Mouse (Mus musculus) stomach, embryonic 16.5 days (tissue): ENCODE measurements around the gene Ube2t. TPM values are rescaled to one million over a fixed set of nuclear protein-coding genes. Genes with fewer than 3 reads are reported as not detected.

Experiments
- ATAC-seq: fragments of 200-750 bp; cut with Nextera tagmentation; 2 replicates; pipeline ENCODE4 v1.8.0; 2017; ENCODE audit warnings: moderate number of reproducible peaks, moderate TSS enrichment; ENCODE audit not compliant: insufficient read depth, low FRiP score
- H3K27ac ChIP-seq: fragments of 300-500 bp; sonication (generic); 2 replicates; pipeline ENCODE4 v1.5.1; 2014; ENCODE audit warnings: low read length
- H3K27me3 ChIP-seq: fragments of 300-500 bp; sonication (generic); 2 replicates; pipeline ENCODE4 v1.6.1; 2014; ENCODE audit warnings: low read length, control low read depth, mixed read lengths; ENCODE audit not compliant: control insufficient read depth, insufficient read depth
- H3K36me3 ChIP-seq: fragments of 300-500 bp; sonication (generic); 2 replicates; pipeline ENCODE4 v1.6.1; 2014; ENCODE audit warnings: low read length; ENCODE audit not compliant: control insufficient read depth, insufficient read depth
- H3K4me1 ChIP-seq: fragments of 300-500 bp; sonication (generic); 2 replicates; pipeline ENCODE4 v1.6.1; 2014; ENCODE audit warnings: low read length, control low read depth, mixed read lengths; ENCODE audit not compliant: control insufficient read depth, insufficient read depth
- H3K4me2 ChIP-seq: fragments of 300-500 bp; sonication (generic); 2 replicates; pipeline ENCODE4 v1.6.1; 2014; ENCODE audit warnings: low read depth, low read length, mixed read lengths
- H3K4me3 ChIP-seq: fragments of 300-500 bp; sonication (generic); replicated peaks from 2 replicates; pipeline ENCODE4 v1.5.1; 2014; ENCODE audit warnings: mild to moderate bottlenecking, low read length
- H3K9ac ChIP-seq: fragments of 300-500 bp; sonication (generic); 2 replicates; pipeline ENCODE4 v1.6.1; 2014; ENCODE audit warnings: low read length
- H3K9me3 ChIP-seq: fragments of 300-500 bp; sonication (generic); replicated peaks from 2 replicates; pipeline ENCODE4 v1.6.1; 2016; ENCODE audit warnings: low read length, control low read depth; ENCODE audit not compliant: control insufficient read depth
- WGBS: fragments of 180-500 bp; shearing (Covaris S2); extraction: QIAGEN DNeasy Blood & Tissue Kit; methylation state at CpG from one replicate; pipeline ENCODE4 v1.1.7; 2014; 5-methylcytosine and 5-hydroxymethylcytosine counted together
- polyA plus RNA-seq: library from polyadenylated mRNA; unstranded; fragments of >200 nt; fragmentation: Nextera tagmentation; extraction: Ambion mirVana; gene quantifications from 2 replicates; pipeline ENCODE4 v1.2.1, GENCODE M21; 2015

The Ube2t gene
- polyA plus RNA-seq, 1 experiment from 2014 or later: 33.2 TPM

DNA sequence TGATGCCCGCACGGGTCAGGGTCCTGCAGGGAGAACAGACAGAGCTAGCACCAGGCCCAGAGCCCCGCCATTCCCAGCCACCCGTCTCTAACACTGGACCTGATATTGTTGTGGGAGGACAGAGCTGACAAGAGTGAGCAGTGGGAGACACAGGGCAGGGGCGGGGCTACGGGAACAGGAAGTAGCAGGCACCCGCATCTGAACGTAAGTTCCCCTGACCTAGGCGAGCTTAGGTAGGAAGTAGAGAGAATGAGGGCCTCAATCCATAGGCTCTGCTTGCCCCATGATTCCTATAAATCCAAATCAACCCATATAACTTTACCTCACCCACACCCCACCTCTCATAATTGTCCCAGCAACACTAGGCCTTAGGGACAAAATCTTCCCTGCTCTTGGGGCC, 38.2 kb downstream of the Ube2t start:
- Histone ChIP-seq H3K27ac (no peak overlapping the region), H3K4me2 (no peak overlapping the region), H3K4me1 (no peaks in the 10 kb centered on the region), H3K36me3 (no peaks in the 10 kb centered on the region), H3K9ac (no peak overlapping the region), H3K4me3 (no peak overlapping the region), H3K27me3 (no peaks in the 10 kb centered on the region), H3K9me3 (no peaks in the 10 kb centered on the region)
- ATAC-seq: no peak
- WGBS: 78% methylated on average over 9 of the region's 9 CpGs

DNA sequence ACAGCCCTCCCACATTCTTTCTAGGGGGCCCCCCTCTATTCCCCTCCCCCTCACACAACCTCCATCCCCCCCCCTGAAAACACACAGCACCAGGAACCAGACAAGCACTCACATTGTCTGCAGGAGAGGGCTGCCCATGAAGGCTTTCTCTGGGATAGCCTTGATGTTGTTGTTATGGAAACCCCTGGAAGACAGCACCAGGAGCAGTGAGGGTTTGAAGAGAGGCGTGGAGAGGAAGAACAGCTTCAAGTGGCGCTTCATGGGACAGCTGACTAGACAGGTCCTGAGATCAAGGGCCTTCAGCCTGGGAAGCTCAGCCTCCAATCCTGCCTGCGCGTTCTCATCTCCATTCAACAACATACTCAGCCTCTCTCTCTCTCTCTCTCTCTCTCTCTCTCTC, 41.0 kb downstream of the Ube2t start:
- H3K9me3 ChIP-seq: no peaks in the 10 kb centered on the region
- H3K4me2 ChIP-seq: no peak overlapping the region
- H3K4me1 ChIP-seq: no peaks in the 10 kb centered on the region
- H3K27ac ChIP-seq: no peak overlapping the region
- WGBS: 60% methylated on average over 4 of the region's 4 CpGs
- no peaks in the 10 kb centered on the region for H3K27me3 ChIP-seq
- H3K4me3 ChIP-seq: no peak overlapping the region
- H3K9ac ChIP-seq: no peak overlapping the region
- ATAC-seq: no peak
- no peaks in the 10 kb centered on the region for H3K36me3 ChIP-seq

DNA sequence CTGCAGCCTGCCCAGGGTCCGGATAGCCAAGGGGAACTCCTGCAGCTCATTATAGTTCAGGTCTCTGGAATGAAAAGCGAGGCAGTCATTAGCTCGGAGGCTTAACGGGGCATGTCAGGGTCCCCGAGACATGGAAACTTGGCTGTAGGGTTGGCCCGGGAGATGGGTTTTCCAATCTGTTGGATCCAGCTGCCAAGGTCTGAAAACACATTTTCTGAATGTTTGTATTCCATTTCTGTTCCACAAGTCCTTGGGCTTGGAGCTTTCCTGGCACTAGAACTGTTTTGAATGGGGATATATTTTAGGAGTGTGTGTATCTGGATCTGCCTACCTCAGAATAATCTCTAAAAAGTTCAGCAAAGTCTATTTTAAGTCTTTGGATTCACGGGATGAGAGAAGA, 43.3 kb downstream of the Ube2t start:
- ATAC-seq: no peak
- Histone ChIP-seq H3K9me3 (no peaks in the 10 kb centered on the region), H3K4me1 (no peaks in the 10 kb centered on the region), H3K9ac (no peak overlapping the region), H3K27me3 (no peaks in the 10 kb centered on the region), H3K4me3 (no peak overlapping the region), H3K27ac (no peak overlapping the region), H3K36me3 (no peaks in the 10 kb centered on the region), H3K4me2 (no peak overlapping the region)
- WGBS: 61% methylated on average over 7 of the region's 7 CpGs

DNA sequence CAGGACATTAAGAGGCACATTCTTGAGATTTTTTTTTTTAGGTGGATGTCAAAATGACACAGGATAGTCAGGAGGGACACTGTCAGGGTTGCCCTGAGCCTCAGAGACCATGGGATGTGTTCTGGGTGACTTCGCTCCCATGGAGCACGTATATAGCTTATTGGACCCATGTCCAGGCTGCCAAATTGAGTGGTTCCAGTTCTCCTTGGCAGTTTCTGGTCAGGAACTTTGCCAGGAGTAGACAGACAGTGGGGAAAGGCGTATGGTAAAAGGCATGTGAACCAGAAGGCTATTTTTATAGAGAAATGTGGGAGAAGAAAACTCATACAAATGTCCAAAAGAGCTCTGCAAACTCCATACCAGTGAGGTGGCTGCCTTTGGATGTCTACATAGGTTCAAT, 47.5 kb downstream of the Ube2t start:
- WGBS: 67% methylated on average over 3 of the region's 3 CpGs
- no peaks in the 10 kb centered on the region for H3K27me3 ChIP-seq
- H3K27ac ChIP-seq: no peak overlapping the region
- no peak overlapping the region for H3K9ac ChIP-seq
- H3K4me1 ChIP-seq: no peaks in the 10 kb centered on the region
- no peak overlapping the region for H3K4me2 ChIP-seq
- H3K9me3 ChIP-seq: no peaks in the 10 kb centered on the region
- H3K4me3 ChIP-seq: no peak overlapping the region
- no peaks in the 10 kb centered on the region for H3K36me3 ChIP-seq
- ATAC-seq: no peak

DNA sequence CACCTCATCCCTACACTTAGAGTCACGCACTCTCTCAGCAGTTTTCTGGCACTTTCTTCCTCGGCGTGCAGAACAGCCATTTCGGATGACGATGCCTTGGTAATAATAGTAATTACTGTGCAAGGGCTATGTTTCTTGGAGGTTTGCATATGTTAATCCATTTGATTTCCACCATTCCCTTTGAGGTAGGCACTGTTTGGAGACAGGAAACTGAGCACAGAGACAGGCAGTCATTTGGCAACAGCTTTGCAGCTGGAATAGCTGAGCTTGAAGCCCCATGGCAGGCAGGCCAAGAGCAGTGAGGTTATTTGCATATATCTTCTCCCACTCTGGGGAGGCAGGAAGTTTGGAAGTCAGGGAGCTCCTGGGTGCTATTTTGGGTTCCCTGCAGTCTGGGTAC, 49.5 kb downstream of the Ube2t start:
- Histone ChIP-seq H3K4me1 (0 out of 2 replicates have a peak, but pooled peaks cover 1% of the 10 kb centered on the region), H3K36me3 (no peaks in the 10 kb centered on the region), H3K9me3 (no peaks in the 10 kb centered on the region), H3K9ac (no peak overlapping the region), H3K27me3 (no peaks in the 10 kb centered on the region), H3K4me2 (no peak overlapping the region), H3K4me3 (no peak overlapping the region), H3K27ac (no peak overlapping the region)
- no peak for ATAC-seq
- WGBS: 94% methylated on average over 5 of the region's 5 CpGs

DNA sequence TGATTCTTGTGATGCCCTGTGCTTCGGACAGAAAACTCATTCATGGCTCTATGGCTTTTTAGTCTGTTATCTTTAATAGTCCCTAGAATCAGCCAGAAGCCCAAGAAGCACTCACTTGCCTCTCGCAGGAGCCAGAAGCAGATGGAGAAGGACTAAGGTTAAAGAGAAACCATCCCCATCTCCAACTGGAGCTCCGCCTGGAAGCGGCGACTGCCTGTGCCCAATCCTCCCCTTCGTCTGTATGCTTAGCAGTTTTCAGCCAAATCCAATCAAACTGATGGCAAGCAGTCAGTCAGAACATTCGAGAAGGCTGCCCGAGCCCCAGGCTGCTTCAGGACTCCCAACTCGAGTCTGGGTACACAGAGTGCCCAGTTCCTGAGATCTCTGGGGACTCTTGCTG, 50.1 kb downstream of the Ube2t start:
- Histone ChIP-seq H3K27ac (no peak overlapping the region), H3K27me3 (no peaks in the 10 kb centered on the region), H3K36me3 (no peaks in the 10 kb centered on the region), H3K9ac (no peak overlapping the region), H3K4me2 (no peak overlapping the region), H3K4me1 (0 out of 2 replicates have a peak, but pooled peaks cover 3% of the 10 kb centered on the region), H3K4me3 (no peak overlapping the region), H3K9me3 (no peaks in the 10 kb centered on the region)
- no peak for ATAC-seq
- WGBS: 79% methylated on average over 9 of the region's 9 CpGs

DNA sequence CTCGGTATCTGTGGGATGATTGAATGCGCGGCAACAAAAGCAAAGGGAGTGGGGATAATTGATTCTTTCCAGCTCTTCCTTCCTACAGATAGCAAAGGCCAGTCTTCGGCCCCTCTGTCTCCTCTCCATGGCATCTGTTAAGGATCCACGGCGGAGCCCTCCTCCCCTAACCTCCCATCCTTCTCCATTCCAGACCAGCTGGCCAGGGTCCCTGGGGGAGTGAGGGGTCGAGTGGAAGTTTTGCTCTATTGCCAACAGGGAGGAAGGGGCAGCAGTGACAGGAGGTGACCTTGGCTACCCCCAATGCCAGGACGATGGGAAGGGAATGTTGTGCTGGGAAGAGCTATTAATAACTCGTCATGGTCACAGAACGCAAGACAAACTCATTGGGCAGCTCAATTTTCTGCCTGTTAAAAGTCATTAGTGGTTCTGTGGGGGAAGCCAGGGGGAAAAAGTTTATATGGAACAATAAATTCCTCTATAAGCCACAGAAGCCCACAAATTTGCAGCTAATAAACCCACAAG, 52.6 kb downstream of the Ube2t start:
- H3K27ac ChIP-seq: no peak overlapping the region
- H3K4me1 ChIP-seq: peaks cover 12% of the 10 kb centered on the region
- H3K36me3 ChIP-seq: no peaks in the 10 kb centered on the region
- no peak; the same call in 1 of the 2 replicates for ATAC-seq
- no peak overlapping the region for H3K4me3 ChIP-seq
- H3K4me2 ChIP-seq: no peak overlapping the region
- WGBS: 46% methylated on average over 10 of the region's 10 CpGs
- H3K9ac ChIP-seq: no peak overlapping the region
- no peaks in the 10 kb centered on the region for H3K27me3 ChIP-seq
- H3K9me3 ChIP-seq: no peaks in the 10 kb centered on the region

DNA sequence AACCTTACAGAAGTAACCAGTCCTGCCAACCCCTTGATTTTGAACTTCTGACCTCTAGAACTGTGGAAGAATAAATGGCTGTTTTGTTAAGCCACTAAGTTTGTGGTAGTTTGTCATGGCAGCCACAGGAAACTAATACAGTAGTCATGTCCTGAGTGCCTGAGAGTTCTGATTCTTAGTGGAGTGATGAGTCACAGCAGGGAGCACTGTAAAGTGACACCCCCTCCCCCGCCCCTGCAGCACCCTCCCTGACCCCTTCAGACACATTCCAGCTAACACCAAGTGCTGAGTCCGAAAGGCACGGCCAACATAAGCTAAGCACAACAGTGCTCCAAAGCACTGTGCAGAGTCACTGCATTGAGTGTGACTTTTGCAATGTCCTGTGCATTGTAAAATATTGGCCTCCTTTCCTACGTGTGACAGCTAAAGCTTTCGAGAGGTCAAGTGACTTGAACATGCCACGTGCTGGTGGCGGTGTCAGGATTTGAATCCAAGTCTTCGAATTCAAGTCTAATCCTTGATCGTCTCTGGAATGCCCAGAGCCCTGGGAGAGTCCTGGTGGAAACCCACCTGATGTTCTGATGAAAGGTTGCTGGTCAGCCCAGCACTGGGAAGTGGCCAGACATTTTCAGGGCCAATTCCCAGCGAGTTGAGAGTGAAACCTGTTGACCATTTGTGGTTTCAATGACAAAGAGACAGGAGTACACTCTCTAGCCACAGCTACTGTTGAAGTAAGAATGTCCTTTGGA, 54.7 kb downstream of the Ube2t start:
- ATAC-seq: no peak
- WGBS: 75% methylated on average over 10 of the region's 10 CpGs

DNA sequence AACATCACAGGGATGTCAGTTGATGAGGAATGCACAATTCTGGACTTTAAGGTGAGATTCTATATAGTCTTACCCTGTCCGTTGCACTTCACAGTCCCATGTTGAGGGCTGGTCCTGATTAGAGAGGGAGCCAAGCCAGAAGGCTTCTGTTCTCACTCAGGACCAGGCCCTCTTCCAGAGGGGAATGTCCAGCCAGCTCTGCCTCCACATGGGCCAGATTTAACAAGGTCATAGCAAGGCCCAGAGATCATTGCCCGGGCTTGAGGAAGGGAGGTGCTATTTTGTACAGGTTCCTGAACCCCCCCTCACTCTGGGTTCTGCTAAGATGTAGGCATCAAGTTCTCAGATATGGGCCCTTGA, 55.3 kb downstream of the Ube2t start:
- Histone ChIP-seq H3K9me3 (no peaks in the 10 kb centered on the region), H3K4me3 (no peak overlapping the region), H3K4me2 (no peak overlapping the region), H3K36me3 (no peaks in the 10 kb centered on the region), H3K27ac (no peak overlapping the region), H3K4me1 (peaks cover 32% of the 10 kb centered on the region), H3K9ac (no peak overlapping the region), H3K27me3 (no peaks in the 10 kb centered on the region)
- ATAC-seq: no peak
- 87% methylated on average over 2 of the region's 2 CpGs for WGBS

More for the DNA sequence above, 54.7 kb downstream of the Ube2t start:
- Histone ChIP-seq H3K27me3 (no peaks in the 10 kb centered on the region), H3K9me3 (no peaks in the 10 kb centered on the region), H3K4me1 (peaks cover 31% of the 10 kb centered on the region), H3K4me2 (no peak overlapping the region), H3K4me3 (no peak overlapping the region), H3K9ac (no peak overlapping the region), H3K36me3 (no peaks in the 10 kb centered on the region), H3K27ac (no peak overlapping the region)
